Mouse (Mus musculus) hematopoietic stem cell, adult 5-6 weeks (primary cell): ENCODE measurements around the gene Kif1b. TPM values are rescaled to one million over a fixed set of nuclear protein-coding genes. Genes with fewer than 3 reads are reported as not detected.
"Not testable (repeated sequence)": the region's sequence is repeated elsewhere in the genome, so short reads cannot be mapped to it uniquely, and the experiment has no call there.

Experiments
- ATAC-seq, 2 experiments: fragments of 125-278 bp in 1 of 2; replicated peaks in 1 of 2; 2 replicates each; pipeline ENCODE4 v1.8.0; 2016 to 2017; ENCODE audit warnings: inconsistent platforms in 2 of 2, mild to moderate bottlenecking in 2 of 2, moderate number of reproducible peaks in 2 of 2, low read depth in 1 of 2, moderate TSS enrichment in 1 of 2; ENCODE audit not compliant: low FRiP score in 2 of 2, poor library complexity in 2 of 2, severe bottlenecking in 2 of 2, insufficient read depth in 1 of 2, low TSS enrichment in 1 of 2
- total RNA-seq: library from RNA; stranded (forward); fragments of 172-1452, 232-1000 nt; gene quantifications from 2 replicates; pipeline ENCODE4 v1.2.3, GENCODE M21; 2017

The Kif1b gene
- total RNA-seq, 1 experiment from 2014 or later = 12.0 TPM

- ATAC-seq = peak; percentile 17 to 34; a peak in 2 of 4 replicates
These were observed 137.0 kb downstream of the Kif1b start for GRCm38 (mm10) chr4:149170394-149170931.

DNA sequence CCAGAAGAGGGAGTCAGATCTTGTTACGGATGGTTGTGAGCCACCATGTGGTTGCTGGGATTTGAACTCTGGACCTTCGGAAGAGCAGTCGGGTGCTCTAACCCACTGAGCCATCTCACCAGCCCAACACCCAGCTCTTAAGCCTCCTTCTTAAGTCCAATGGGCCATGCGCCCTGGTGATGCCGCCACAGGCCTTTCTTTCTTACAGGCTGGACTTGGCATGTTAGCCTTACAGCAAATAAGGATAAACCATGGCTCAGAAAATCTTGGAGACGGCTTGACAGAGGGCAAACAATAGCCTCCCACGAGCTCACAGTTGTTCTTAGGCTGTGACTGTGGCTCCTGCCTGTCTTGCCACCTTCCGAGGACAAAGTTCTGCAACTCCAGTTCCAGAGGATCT is 137.6 kb downstream of the Kif1b start:
- ATAC-seq = not testable (repeated sequence)

DNA sequence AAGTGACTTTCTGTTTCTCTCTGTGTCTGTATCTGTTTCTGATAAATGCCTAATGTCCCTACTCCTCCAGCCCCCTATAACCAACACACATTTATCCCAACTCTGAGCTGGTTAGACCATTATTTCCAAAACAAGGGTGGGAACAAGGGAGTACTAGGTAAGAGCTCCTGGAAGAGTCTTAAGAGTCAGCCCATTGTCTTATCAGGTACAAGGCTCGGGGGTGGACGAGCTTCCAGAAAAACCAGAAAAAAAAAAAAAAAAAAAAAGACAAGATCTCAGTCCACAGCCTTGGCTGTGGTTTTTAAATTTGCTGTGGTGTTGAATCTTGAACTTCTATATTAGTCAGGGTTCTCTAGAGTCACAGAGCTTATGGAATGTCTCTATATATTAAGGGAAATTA is 139.5 kb downstream of the Kif1b start:
- no peak for ATAC-seq

DNA sequence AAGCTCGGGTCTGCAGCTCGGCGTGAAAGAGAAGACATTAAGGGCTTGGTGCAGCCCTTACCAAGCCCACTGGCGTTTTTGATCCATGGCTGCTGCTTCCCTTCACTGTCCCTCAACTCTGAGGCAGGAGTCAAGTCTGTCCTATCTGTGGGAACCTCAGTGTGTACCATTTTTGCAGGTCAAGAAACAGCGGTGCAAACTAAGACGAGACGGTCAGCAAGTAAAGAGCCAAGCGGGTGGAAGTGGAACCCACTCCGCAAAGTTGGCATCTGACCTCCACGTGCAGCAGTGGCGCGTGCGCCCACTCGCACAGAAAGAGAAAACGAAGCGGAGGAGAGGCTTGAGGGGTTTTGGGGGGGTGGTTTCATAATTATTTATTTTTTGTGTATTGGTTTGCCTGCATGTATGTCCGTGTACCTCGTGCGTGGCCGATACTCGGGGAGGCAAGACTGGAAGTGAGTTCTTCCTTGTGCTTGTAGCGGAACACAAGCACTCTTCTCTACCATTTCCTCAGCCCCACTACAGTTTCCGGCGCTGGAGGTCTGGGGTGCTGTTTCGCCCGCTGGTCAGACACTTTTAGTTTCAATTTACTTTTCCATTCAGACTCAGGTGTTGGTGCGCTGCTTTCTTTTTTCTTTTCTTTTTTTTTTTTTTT is 140.4 kb downstream of the Kif1b start:
- ATAC-seq = peak; percentile 5 to 23

GRCm38 (mm10) chr4:149166215-149166946 is 141.1 kb downstream of the Kif1b start, which contains the start of gene Pgd:
TSS of gene Pgd (minus strand) at chr4:149166771.
- ATAC-seq = peak; percentile 94 to 95

GRCm38 (mm10) chr4:149164150-149164549 is 143.3 kb downstream of the Kif1b start:
- no peak for ATAC-seq

DNA sequence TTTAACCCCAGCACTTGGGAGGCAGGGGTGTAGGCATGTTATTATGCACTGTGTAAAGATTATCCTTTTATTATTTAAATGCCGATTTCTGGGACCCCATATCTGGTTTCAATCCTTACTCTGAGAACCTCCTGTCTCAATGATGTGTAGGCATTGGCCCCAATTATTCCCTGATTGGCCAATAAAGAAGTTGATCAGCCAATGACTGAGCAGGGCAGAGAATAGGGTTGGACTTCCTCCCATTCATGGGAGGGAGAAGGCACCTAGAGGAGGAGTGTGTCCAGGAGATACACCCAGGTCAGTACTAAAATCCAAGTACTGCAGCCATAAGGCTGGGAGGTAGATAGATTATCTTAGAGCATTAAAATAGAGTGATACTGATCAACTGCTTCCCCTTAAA is 144.3 kb downstream of the Kif1b start:
- no peak for ATAC-seq

DNA sequence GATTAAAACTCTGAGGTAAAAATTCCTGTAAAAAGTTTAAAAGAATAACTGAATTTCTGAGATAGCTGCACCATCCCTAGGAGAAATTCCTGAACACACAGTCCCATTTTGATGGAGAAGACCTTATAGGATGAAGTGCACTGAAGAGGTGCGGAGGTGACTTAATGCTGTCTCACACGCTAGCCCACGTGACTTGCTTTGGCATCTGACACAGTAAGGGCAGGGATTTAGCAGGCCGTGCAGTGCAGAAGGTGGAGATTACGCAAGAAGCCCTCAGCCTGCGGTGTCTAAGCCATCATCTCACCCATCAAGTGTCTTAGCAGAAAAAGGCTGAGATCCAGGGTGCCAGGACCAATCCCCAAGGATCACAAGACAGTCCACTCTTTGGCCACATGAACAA is 146.3 kb downstream of the Kif1b start:
- ATAC-seq = no peak

- ATAC-seq = no peak
These were observed 147.6 kb downstream of the Kif1b start for GRCm38 (mm10) chr4:149159891-149160290.

GRCm38 (mm10) chr4:149159203-149159602 is 148.3 kb downstream of the Kif1b start:
- no peak for ATAC-seq

DNA sequence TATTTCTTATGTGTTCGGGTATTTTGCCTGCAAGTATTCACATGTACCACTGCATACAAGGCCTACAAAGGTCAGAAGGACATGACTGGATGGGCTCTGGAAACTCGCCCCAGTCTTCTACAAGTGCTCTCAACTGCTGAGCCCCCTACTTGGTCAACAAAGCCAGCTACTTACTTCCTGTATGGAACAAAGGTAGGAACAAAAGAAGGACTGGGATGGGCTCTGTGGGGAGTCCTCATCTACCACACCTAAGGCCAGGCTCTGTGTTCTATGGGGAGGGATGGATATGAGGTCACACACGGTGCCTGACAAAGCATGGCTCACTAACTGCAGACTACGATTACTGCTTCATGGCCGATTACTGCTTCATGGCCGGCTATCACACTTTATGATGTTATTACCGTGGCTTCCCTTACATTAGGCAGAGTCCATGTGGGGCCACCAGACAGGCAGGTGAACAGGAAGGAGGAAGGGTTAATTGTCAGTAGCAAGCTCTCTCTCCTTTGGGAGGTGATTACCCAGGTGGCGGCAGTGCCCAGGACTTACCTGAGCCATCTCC is 150.0 kb downstream of the Kif1b start:
- no peak for ATAC-seq

GRCm38 (mm10) chr4:149155711-149156110 is 151.8 kb downstream of the Kif1b start:
- peak; percentile 65 to 81; a peak in 2 of 4 replicates for ATAC-seq

GRCm38 (mm10) chr4:149154859-149155258 is 152.6 kb downstream of the Kif1b start:
- no peak for ATAC-seq

GRCm38 (mm10) chr4:149150721-149151120 is 156.8 kb downstream of the Kif1b start:
- ATAC-seq = no peak

GRCm38 (mm10) chr4:149150256-149150655 is 157.2 kb downstream of the Kif1b start:
- no peak; a peak in 1 of 4 replicates for ATAC-seq

DNA sequence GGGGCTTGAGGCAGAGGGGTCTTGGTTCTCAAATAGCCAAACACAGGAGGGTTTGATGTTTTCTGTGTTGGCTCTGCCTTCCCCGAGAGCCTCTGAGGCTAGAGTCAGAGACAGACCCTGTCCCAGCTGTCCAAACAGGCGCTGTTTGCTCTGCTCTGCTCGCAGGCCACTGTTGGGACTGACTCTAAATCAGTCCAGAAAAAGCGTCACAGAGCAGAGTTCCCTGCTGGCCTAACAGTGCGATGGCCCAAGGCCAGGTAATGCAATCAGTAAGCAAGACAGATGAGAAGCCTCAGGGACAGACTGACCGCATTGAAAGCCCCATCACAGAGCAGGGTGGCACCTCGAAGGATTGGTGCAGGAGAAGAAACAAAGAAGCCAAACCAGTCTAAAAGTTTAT is 157.9 kb downstream of the Kif1b start:
- no peak for ATAC-seq

- ATAC-seq = no peak
These were observed 158.3 kb downstream of the Kif1b start for GRCm38 (mm10) chr4:149149196-149149595.

GRCm38 (mm10) chr4:149148084-149148483 is 159.4 kb downstream of the Kif1b start:
- no peak for ATAC-seq
